Comparison of ENCODE assay signal across 8 mouse cellular contexts in the genomic region with DNA sequence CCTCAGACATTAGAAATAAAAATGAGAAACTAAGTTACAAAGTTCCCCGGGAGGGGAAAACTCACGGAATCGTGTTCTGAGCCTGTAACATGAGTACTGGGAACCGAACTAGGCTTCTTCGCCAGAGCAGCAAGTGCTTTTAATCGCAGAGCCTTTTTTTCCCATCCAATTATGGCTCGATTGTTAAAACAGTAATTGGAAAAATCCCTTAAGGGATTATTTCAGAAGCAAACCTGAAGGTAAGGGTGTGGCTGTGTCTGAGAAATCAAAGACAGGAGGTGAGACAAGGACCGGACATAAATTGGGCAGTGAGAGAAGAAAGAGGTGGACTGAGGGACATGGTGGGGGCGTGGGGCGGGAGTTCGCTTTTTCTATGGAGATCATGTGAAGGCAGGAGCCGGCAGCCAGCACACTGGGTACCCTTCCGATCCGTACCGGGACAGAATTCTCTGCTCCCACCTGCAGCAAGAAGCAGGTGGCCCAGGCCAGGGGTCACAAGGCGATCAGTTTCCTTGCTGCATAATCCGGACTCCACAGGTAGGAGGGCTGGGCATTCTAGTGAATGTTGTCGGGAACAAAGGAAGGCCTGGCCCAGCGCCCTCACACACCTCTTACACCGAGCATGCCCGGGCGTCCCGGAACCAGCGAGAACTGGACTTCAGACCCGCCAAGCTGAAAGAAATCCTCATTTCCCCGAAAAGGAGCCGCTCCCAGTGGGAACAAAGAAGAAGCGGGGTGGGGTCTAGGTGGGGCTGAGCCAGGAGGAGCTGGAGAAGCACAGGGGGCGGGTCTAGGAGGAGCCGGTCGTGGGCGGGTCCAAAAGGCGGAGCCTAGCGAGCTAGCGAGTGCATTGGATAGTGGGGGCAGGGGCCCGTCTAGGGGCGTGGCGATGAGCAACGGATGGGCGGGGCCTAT. TPM values are rescaled to one million over a fixed set of nuclear protein-coding genes. Genes with fewer than 3 reads are reported as not detected.
DNase-seq lines count a peak whose midpoint lies in the region; ATAC-seq and TF ChIP-seq lines count a peak whose summit lies in the region.

No protein-coding gene starts in this region.

- H3K4me3 ChIP-seq in G1E (ENCODE audit: low read depth, low read length): peak overlapping the region; percentile 62
- H3K4me3 ChIP-seq in forebrain, embryonic 16.5 days (replicated peaks; ENCODE audit: low read length): peak overlapping the region; percentile 74
- peak overlapping the region; percentile 65 for H3K4me3 ChIP-seq in neural tube, embryonic 14.5 days (ENCODE audit: low read depth, low read length)
- peak overlapping the region; percentile 64 for H3K4me3 ChIP-seq in testis, adult 2 months (ENCODE audit: control insufficient read depth, low read depth, low read length)

- no peak for TF ChIP-seq POLR2A in testis, adult 2 months (IDR thresholded peaks at IDR 0.05; ENCODE audit: control insufficient read depth, low read depth, low read length)

- no peaks in the 10 kb centered on the region for H3K9me3 ChIP-seq in G1E (replicated peaks)
- no peaks in the 10 kb centered on the region for H3K9me3 ChIP-seq in forebrain, embryonic 16.5 days (ENCODE audit: control insufficient read depth, low read length)
- H3K9me3 ChIP-seq in neural tube, embryonic 14.5 days (ENCODE audit: control insufficient read depth, low read length): no peaks in the 10 kb centered on the region

- peak; percentile 66 for DNase-seq in G1E (ENCODE audit: low spot score)
- peak; percentile 91 to 96 for DNase-seq in cerebellum, adult 18-20 months
- DNase-seq in heart, postnatal 36 days: peak; percentile 89
- DNase-seq in layer of hippocampus, adult 18-20 months (ENCODE audit: low spot score in 2 of 2): peak; percentile 87 to 90
- DNase-seq in lung, adult 18-20 months: peak; percentile 96 to 98

- H3K4me1 ChIP-seq in G1E (ENCODE audit: insufficient read depth, low read depth, low read length): peaks cover 10% of the 10 kb centered on the region
- peaks cover 8% of the 10 kb centered on the region for H3K4me1 ChIP-seq in forebrain, embryonic 16.5 days (replicated peaks; ENCODE audit: control insufficient read depth, insufficient read depth, low read length)
- no peaks in the 10 kb centered on the region for H3K4me1 ChIP-seq in neural tube, embryonic 14.5 days (ENCODE audit: control insufficient read depth, insufficient read depth, low read length)
- peaks cover 10% of the 10 kb centered on the region for H3K4me1 ChIP-seq in testis, adult 2 months (ENCODE audit: control insufficient read depth, insufficient read depth, low read length)

- intact Hi-C loops in heart, postnatal 36 days (cut with DNase I): no loop called here

- ATAC-seq in G1E (ENCODE audit: extremely low read depth, insufficient number of reproducible peaks, low FRiP score, poor library complexity, severe bottlenecking): peak; percentile 83
- peak; percentile 99 for ATAC-seq in forebrain, embryonic 16.5 days
- peak; percentile 97 for ATAC-seq in neural tube, embryonic 14.5 days (ENCODE audit: low read depth)

- H3K27me3 ChIP-seq in G1E (ENCODE audit: insufficient read depth, low read length): peaks cover 18% of the 10 kb centered on the region
- no peaks in the 10 kb centered on the region for H3K27me3 ChIP-seq in forebrain, embryonic 16.5 days (replicated peaks; ENCODE audit: control insufficient read depth, insufficient read depth, low read length)
- H3K27me3 ChIP-seq in neural tube, embryonic 14.5 days (ENCODE audit: control insufficient read depth, insufficient read depth, low read length): no peaks in the 10 kb centered on the region
- no peaks in the 10 kb centered on the region for H3K27me3 ChIP-seq in testis, adult 2 months (ENCODE audit: control insufficient read depth, insufficient read depth, low read length)

- under 1% methylated on average over 40 of the region's 40 CpGs for WGBS in forebrain, embryonic 16.5 days
- WGBS in neural tube, embryonic 14.5 days: 2% methylated on average over 40 of the region's 40 CpGs

- peak overlapping the region; percentile 82 for H3K27ac ChIP-seq in forebrain, embryonic 16.5 days (ENCODE audit: low read length)
- peak overlapping the region; percentile 85 for H3K27ac ChIP-seq in neural tube, embryonic 14.5 days (ENCODE audit: low read depth, low read length)
- peak overlapping the region; percentile 60; the same call in 1 of the 2 replicates for H3K27ac ChIP-seq in testis, adult 2 months (ENCODE audit: control insufficient read depth, insufficient read depth, low read depth, low read length)

- no peaks in the 10 kb centered on the region for H3K36me3 ChIP-seq in G1E (replicated peaks)
- H3K36me3 ChIP-seq in forebrain, embryonic 16.5 days (ENCODE audit: control insufficient read depth, insufficient read depth): no peaks in the 10 kb centered on the region
- H3K36me3 ChIP-seq in neural tube, embryonic 14.5 days (ENCODE audit: control insufficient read depth, insufficient read depth, low read length): no peaks in the 10 kb centered on the region
- no peaks in the 10 kb centered on the region for H3K36me3 ChIP-seq in testis, adult 2 months (ENCODE audit: control insufficient read depth, insufficient read depth, low read length)

- H3K9ac ChIP-seq in forebrain, embryonic 16.5 days (replicated peaks; ENCODE audit: low read depth, low read length): peak overlapping the region; percentile 75
- H3K9ac ChIP-seq in neural tube, embryonic 14.5 days (replicated peaks; ENCODE audit: low read depth, low read length): peak overlapping the region; percentile 93

- H3K4me2 ChIP-seq in forebrain, embryonic 16.5 days (ENCODE audit: low read length): peak overlapping the region; percentile 75
- peak overlapping the region; percentile 50 for H3K4me2 ChIP-seq in neural tube, embryonic 14.5 days (ENCODE audit: low read depth, low read length)

- TF ChIP-seq CTCF in G1E (IDR thresholded peaks at IDR 0.05; ENCODE audit: low read depth, low read length): no peak
- TF ChIP-seq CTCF in testis, adult 2 months (IDR thresholded peaks at IDR 0.05; ENCODE audit: control insufficient read depth, insufficient read depth, insufficient replicate concordance, low read depth, low read length): no peak

RNA-seq across cellular contexts. Expression of a gene that starts 54.1 kb away (rescaled TPM):
- not detected in 2 replicates for total RNA-seq in G1E (2014; fragmentation: Nextera tagmentation)
- total RNA-seq in G1E (2017): not detected in 2 replicates
- not detected in 2 replicates for polyA plus RNA-seq in G1E (2012)
- polyA plus RNA-seq in forebrain, embryonic 16.5 days (2015; fragmentation: Nextera tagmentation; extraction: Ambion mirVana): 7.1 and 8.1 TPM in 2 replicates
- total RNA-seq in heart, postnatal 36 days (2021): 1 to 10 TPM; 4.0 to 7.7 TPM
- total RNA-seq in layer of hippocampus, adult 18-20 months (2021): 10 to 100 TPM; 35.5 to 37.1 TPM
- 17.4 and 19.9 TPM in 2 replicates for polyA plus RNA-seq in neural tube, embryonic 14.5 days (2014; fragmentation: Nextera tagmentation; extraction: Ambion mirVana)
- polyA plus RNA-seq in testis, adult 2 months (2012; rRNA removed): 12.3 and 13.1 TPM in 2 replicates

Comparison
In these comparisons a context has a peak if more than half of its experiments do, and no peak if none do; other contexts are left out.
1. Peak in every context shown above with its lines: DNase-seq, ATAC-seq, H3K4me3 ChIP-seq and H3K27ac ChIP-seq.